Mouse (Mus musculus): ENCODE measurements at regions not wholly inside any gene's neighbourhood (a gene's known extent, or its start where the extent isn't known, plus 50 kb on each side); places are given as distances from the start of the nearest gene placed in this dataset.

- Histone ChIP-seq H3K4me2 (ENCODE audit: low read depth) (peak overlapping the region; percentile 76), H3K9ac (peak overlapping the region; percentile 88), H3K4me3 (ENCODE audit: low read depth, low read length) (peak overlapping the region; percentile 48), H3K27me3 (ENCODE audit: insufficient read depth, low read length) (no peaks in the 10 kb centered on the region), H3K4me1 (ENCODE audit: insufficient read depth) (no peaks in the 10 kb centered on the region; the same call in 1 of the 2 replicates), H3K36me3 (ENCODE audit: insufficient read depth) (no peaks in the 10 kb centered on the region), H3K27ac (ENCODE audit: low read depth, low read length) (peak overlapping the region; percentile 99), H3K9me3 (ENCODE audit: low read length) (no peaks in the 10 kb centered on the region)
- peak; percentile 6; the same call in 1 of the 2 replicates for ATAC-seq
- WGBS: 14% methylated on average over 12 of the region's 12 CpGs
- TF ChIP-seq CTCF (IDR thresholded peaks at IDR 0.05; ENCODE audit: low read depth): no peak
- DNase-seq: peak; percentile 83
These were observed 179.2 kb downstream of the Gm11146 start for GRCm38 (mm10) chr16:77422385-77423363.

- H3K27ac ChIP-seq (ENCODE audit: low read depth, low read length): peak overlapping the region; percentile 99
- no peaks in the 10 kb centered on the region for H3K27me3 ChIP-seq (ENCODE audit: insufficient read depth, low read length)
- no peaks in the 10 kb centered on the region for H3K9me3 ChIP-seq (ENCODE audit: low read length)
- peak overlapping the region; percentile 76 for H3K4me2 ChIP-seq (ENCODE audit: low read depth)
- no peaks in the 10 kb centered on the region; the same call in 1 of the 2 replicates for H3K4me1 ChIP-seq (ENCODE audit: insufficient read depth)
- peak overlapping the region; percentile 88 for H3K9ac ChIP-seq
- ATAC-seq (peak; percentile 91), DNase-seq (peak; percentile 88)
- no peaks in the 10 kb centered on the region for H3K36me3 ChIP-seq (ENCODE audit: insufficient read depth)
- peak; percentile 25 for TF ChIP-seq CTCF (IDR thresholded peaks at IDR 0.05; ENCODE audit: low read depth)
- peak overlapping the region; percentile 48 for H3K4me3 ChIP-seq (ENCODE audit: low read depth, low read length)
- 3% methylated on average over 10 of the region's 10 CpGs for WGBS
These were observed 180.3 kb downstream of the Gm11146 start for GRCm38 (mm10) chr16:77421591-77422024.

- no peak for TF ChIP-seq CTCF (IDR thresholded peaks at IDR 0.05; ENCODE audit: low read depth)
- peak overlapping the region; percentile 88 for H3K9ac ChIP-seq
- H3K36me3 ChIP-seq (ENCODE audit: insufficient read depth): no peaks in the 10 kb centered on the region
- no peaks in the 10 kb centered on the region; the same call in 1 of the 2 replicates for H3K4me1 ChIP-seq (ENCODE audit: insufficient read depth)
- H3K27ac ChIP-seq (ENCODE audit: low read depth, low read length): peak overlapping the region; percentile 99
- H3K4me2 ChIP-seq (ENCODE audit: low read depth): peak overlapping the region; percentile 76
- ATAC-seq (no peak), DNase-seq (peak; percentile 66)
- no peaks in the 10 kb centered on the region for H3K27me3 ChIP-seq (ENCODE audit: insufficient read depth, low read length)
- WGBS: 15% methylated on average over 6 of the region's 6 CpGs
- no peaks in the 10 kb centered on the region for H3K9me3 ChIP-seq (ENCODE audit: low read length)
- peak overlapping the region; percentile 48 for H3K4me3 ChIP-seq (ENCODE audit: low read depth, low read length)
These were observed 180.9 kb downstream of the Gm11146 start for GRCm38 (mm10) chr16:77421001-77421400.

GRCm38 (mm10) chr16:77420136-77420860 is 181.6 kb downstream of the Gm11146 start:
- 18% methylated on average over 8 of the region's 8 CpGs for WGBS
- Histone ChIP-seq H3K9ac (peak overlapping the region; percentile 88), H3K4me3 (ENCODE audit: low read depth, low read length) (peak overlapping the region; percentile 48), H3K4me2 (ENCODE audit: low read depth) (peak overlapping the region; percentile 76), H3K27ac (ENCODE audit: low read depth, low read length) (peak overlapping the region; percentile 86), H3K36me3 (ENCODE audit: insufficient read depth) (no peaks in the 10 kb centered on the region), H3K27me3 (ENCODE audit: insufficient read depth, low read length) (no peaks in the 10 kb centered on the region), H3K9me3 (ENCODE audit: low read length) (no peaks in the 10 kb centered on the region), H3K4me1 (ENCODE audit: insufficient read depth) (no peaks in the 10 kb centered on the region; the same call in 1 of the 2 replicates)
- ATAC-seq: no peak
- DNase-seq: peak; percentile 74
- no peak for TF ChIP-seq CTCF (IDR thresholded peaks at IDR 0.05; ENCODE audit: low read depth)

- WGBS: 12% methylated on average over 4 of the region's 4 CpGs
- DNase-seq: peak; percentile 68
- H3K9ac ChIP-seq: peak overlapping the region; percentile 88
- no peaks in the 10 kb centered on the region; the same call in 1 of the 2 replicates for H3K4me1 ChIP-seq (ENCODE audit: insufficient read depth)
- no peak for ATAC-seq
- peak overlapping the region; percentile 48 for H3K4me3 ChIP-seq (ENCODE audit: low read depth, low read length)
- peak overlapping the region; percentile 86 for H3K27ac ChIP-seq (ENCODE audit: low read depth, low read length)
- peak overlapping the region; percentile 76 for H3K4me2 ChIP-seq (ENCODE audit: low read depth)
- no peaks in the 10 kb centered on the region for H3K9me3 ChIP-seq (ENCODE audit: low read length)
- no peak for TF ChIP-seq CTCF (IDR thresholded peaks at IDR 0.05; ENCODE audit: low read depth)
- H3K36me3 ChIP-seq (ENCODE audit: insufficient read depth): no peaks in the 10 kb centered on the region
- no peaks in the 10 kb centered on the region for H3K27me3 ChIP-seq (ENCODE audit: insufficient read depth, low read length)
These were observed 182.7 kb downstream of the Gm11146 start for GRCm38 (mm10) chr16:77419116-77419735.

- Histone ChIP-seq H3K27ac (ENCODE audit: low read depth, low read length) (peak overlapping the region; percentile 86), H3K9me3 (ENCODE audit: low read length) (no peaks in the 10 kb centered on the region), H3K27me3 (ENCODE audit: insufficient read depth, low read length) (no peaks in the 10 kb centered on the region), H3K4me2 (ENCODE audit: low read depth) (peak overlapping the region; percentile 76), H3K9ac (peak overlapping the region; percentile 88), H3K36me3 (ENCODE audit: insufficient read depth) (no peaks in the 10 kb centered on the region), H3K4me1 (ENCODE audit: insufficient read depth) (no peaks in the 10 kb centered on the region; the same call in 1 of the 2 replicates), H3K4me3 (ENCODE audit: low read depth, low read length) (peak overlapping the region; percentile 48)
- WGBS: 34% methylated on average over 1 of the region's 1 CpGs
- no peak for TF ChIP-seq CTCF (IDR thresholded peaks at IDR 0.05; ENCODE audit: low read depth)
- no peak for ATAC-seq
- DNase-seq: peak; percentile 55
These were observed 183.4 kb downstream of the Gm11146 start for GRCm38 (mm10) chr16:77418486-77418885.

Data from forebrain, postnatal 0 days (tissue).